Mouse (Mus musculus) neutrophil, adult 5-6 weeks (primary cell): ENCODE data around the gene AU022252. TPM values are rescaled to one million over a fixed set of nuclear protein-coding genes. Genes with fewer than 3 reads are reported as not detected.

Source experiments
- ATAC-seq: fragments of 151-379, 151-347 bp; 2 replicates; pipeline ENCODE4 v1.8.0; 2017; ENCODE audit warnings: mild to moderate bottlenecking, moderate TSS enrichment; ENCODE audit not compliant: insufficient number of reproducible peaks, poor library complexity, low FRiP score, severe bottlenecking; ENCODE audit errors: extremely low read depth
- total RNA-seq: library from RNA; stranded (forward); fragments of 200-1000 nt; gene quantifications from 2 replicates; pipeline ENCODE4 v1.2.3, GENCODE M21; 2017

The AU022252 gene
- total RNA-seq, 1 experiment from 2014 or later = 5.9 TPM

DNA sequence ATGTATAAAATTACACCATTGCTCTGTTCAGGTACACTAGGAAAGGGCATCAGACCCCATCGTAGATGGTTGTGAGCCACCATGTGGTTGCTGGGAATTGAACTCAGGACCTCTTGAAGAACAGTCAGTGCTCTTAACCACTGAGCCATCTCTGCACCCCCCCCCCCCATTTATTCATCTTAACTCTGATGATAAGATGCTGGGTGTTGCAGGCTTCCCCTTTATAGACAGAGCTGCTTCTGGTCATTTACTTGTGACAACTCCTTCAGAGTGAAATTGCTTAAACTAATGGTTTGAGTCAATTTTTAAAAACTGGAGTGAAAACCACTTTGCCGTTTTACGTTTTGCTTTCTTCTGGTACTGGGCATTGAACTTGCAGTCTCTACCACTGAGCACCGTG lies 39.8 kb downstream of the AU022252 start:
- ATAC-seq = no peak

DNA sequence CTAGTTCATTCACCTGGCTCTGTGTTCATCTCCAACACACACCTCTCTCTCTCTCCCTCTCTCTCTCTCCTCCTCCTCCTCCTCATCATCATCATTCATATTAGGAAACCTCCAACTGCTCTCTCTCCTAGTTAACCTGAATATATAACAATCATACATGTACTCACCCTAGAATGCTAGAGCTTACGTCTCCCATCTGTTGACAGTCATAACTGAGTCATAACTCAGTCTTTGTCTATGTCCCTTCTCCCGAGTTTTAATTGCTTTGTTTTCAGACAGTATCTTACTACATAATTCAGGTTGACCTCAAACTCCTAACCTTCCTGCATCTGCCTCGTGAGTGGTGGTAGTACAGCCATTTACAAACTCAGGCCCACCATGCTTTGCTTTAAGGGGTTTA lies 41.2 kb downstream of the AU022252 start:
- ATAC-seq = no peak

DNA sequence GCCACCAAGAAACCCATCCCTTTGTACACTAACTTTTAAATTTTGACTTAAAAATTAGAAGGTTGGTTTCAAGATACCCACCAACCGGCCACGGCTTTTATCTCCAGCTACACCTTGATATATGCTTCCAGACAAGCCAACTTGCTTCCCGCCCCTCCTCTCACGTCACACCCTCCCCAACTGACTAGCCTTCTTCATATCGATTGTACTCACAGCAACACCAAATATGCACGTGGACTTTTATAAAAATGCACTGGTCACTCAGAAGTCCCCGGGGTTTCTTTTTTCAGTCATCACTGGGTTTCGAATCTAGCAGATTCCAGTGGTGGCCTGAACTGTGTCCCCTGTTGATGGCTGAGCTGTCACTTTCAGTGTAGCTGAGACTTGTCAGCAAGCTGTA lies 41.9 kb downstream of the AU022252 start:
- no peak for ATAC-seq

DNA sequence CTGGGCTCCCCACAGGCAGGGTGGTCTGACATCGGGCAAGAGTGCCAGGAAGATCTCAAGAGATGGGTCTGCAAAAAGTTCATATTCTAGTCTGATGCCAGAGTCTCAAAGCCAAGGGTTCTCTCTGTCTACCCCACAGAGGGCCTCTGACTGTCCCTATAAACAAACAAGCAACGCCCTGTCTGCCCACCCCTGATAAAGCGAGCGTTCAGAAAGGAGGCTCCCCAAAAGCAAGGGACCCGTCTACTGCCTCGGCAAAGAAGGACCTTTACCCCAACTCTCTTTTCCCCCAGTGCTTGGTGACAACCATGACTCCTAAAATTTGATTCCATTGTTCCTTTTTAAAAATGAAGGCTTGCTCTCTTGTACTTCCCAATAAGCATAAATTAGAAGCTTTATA lies 42.6 kb downstream of the AU022252 start, which contains the start of gene Ermap:
TSS of gene Ermap (minus strand) at position 148 of the 400 bp plus-strand sequence.
- ATAC-seq = no peak

DNA sequence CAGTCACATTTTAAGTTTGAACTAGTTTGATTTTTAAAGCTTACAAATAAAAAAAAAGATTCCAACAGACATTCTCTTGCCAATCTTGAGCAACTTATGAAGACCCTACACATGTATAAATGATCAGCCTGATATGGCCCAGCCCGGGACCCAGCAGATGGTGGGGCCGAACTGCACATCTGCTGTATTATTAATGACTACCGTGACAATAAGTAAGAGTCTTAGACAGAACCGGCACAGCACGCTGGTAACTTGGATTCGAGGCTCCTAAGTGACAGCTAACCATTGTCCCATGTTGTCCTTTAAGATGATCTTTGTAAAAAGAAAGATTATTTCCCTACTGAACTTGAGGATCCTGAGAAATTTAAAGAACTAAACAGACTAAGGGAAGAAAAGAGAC lies 43.1 kb downstream of the AU022252 start:
- ATAC-seq = no peak

DNA sequence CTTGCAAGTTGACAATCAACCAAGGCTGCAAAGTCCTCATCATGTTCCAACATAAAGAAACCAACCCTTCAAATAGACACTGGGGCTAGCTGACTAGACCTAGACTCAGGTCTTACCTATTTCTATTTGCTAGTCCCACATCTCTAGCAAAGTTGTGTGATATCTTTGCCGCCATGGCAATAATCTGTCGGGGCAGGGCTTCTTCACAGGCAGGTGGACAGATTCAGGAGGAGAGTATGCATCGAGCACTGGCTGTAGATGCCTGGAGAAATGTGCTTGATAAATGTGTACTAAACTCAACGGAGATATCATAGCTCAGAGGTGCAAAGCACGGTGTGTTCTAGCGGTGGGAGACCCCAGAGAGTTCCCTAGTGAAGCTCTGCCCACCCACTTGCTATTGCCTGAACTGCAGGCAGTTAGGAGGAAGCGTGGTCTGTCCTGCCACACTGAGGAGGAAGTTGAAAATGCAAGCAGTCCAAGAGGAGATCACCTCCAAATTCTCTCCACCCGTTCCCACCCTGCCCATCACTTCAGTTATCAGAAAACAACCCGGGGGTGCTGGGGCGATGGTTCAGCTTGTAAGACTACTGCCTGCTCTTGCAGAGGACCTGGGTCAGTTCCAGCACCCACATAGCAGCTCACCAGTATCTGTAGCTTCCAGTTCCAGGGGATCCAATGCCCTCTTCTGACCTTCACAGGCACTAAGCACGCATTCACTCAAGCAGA lies 44.3 kb downstream of the AU022252 start:
- 0 out of 2 replicates have a peak, but pooled peaks have one; percentile 16 for ATAC-seq

DNA sequence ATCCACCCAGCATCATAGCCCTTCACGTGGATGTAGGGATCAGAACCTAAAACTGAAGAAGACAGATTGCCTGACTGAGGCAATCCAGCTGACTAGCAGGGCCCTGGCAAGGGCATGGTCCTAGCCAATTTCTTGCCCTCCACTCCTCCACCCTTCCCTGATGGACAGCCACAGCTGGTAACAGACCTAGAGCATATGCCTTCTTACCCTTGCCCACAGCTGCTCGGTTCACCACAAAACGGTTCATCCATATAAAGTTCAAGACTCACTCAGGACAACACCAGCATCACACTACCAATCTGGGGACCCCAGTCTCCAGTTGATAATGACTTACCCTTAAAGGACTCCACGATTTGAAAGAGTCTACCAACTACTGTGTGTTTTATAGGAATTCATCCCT lies 46.7 kb downstream of the AU022252 start:
- no peak for ATAC-seq

DNA sequence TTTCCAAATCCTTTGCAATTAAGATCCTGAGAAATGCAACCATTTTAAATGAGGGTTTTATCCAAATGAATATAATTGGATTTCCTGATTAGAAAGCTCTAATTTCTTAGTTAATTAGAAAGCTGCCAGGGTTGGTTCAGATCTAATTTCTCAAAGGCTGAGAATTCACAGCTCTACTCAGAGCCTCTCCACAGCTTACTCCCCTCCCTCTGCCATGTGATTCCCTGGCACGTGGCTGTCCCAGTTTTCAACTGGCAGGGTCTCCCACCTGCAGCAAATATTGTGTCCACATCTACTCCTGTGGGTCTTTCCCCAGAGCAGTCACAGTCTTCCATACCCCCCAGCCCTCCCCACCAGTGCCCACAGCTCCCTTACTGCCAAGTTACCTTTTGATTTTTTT lies 49.0 kb downstream of the AU022252 start:
- ATAC-seq = no peak

DNA sequence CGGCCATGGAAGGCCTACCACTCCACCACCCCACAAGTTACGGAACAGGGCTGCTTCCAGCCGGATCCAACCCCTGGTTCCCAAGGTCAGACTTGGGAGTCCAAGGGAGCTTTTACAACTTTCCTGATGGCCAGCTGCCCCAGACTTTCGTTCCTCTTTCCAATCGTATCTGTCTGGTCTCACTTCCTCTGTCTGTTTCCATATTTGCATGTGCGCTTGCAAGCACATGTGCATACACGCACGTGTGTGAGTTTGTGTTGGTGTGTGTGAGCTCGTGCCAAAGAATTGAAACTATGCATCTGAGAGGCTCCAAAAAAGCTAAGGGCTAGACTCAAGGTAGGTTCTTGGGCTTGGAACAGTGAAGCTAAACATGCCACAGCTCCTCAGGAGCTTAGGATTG lies 51.1 kb downstream of the AU022252 start:
- ATAC-seq = peak; percentile 91

DNA sequence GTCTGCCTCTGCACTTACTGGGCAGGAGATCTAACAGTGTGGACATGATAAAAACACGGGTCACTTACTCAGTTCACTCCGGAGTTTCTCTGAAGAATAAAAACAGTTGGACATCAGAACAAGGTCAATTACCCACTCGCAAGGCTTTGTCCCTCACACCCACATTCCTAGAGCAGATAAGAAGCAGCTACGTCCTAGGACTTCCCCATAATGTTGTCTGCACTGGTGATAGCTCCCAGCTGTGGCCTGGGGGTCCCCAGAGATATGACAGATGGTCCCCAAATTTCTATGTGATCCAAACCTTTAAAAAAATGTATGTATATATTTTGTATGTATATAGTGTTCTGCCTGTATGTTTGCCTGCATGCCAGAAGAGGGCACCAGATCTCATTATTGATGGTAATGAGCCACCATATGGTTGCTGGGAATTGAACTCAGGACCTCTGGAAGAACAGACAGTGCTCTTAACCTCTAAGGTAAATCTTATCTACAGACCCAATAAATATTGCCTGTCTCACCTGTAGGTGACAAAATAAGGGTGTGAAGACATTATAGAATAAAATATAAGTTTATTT lies 52.3 kb downstream of the AU022252 start:
- ATAC-seq = no peak

DNA sequence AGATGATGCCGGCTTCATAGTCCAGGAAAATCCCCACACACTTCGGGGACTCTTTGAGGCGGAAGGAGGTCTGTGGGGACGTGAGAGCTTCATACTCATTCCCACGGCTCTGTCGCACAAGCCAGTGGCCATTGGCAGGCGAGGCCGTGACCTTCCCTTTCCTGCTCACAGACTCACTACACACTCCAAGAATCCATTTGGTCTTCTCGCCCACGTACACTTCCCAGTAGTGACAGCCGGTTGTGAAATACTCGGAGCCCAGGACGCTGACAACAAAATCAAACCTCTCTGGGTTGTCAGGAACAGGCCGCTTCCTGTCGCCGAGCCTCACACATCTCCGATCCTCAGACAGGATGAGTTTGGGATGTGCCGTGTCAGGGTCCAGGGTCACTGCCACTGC lies 54.2 kb downstream of the AU022252 start:
- no peak for ATAC-seq

DNA sequence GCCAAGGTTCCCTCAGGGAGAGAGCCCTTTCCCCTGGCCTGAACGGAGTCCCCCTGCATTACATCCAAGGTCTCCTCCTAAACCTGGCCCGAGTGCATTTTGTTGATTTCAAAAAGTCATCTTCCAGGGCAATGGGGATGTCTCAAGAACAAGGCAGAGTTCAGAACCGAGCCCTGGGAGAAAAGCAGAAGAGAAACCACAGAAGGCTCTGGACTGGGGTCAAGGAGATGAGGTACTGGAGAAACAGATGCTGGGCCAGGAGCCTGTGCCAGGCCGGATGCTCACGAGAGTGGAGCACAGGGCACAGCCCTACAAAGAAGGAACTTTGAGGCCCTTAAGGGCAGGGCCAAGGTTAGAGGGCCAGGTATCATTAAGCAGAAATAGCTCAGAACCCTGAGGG lies 54.8 kb downstream of the AU022252 start:
- no peak for ATAC-seq

DNA sequence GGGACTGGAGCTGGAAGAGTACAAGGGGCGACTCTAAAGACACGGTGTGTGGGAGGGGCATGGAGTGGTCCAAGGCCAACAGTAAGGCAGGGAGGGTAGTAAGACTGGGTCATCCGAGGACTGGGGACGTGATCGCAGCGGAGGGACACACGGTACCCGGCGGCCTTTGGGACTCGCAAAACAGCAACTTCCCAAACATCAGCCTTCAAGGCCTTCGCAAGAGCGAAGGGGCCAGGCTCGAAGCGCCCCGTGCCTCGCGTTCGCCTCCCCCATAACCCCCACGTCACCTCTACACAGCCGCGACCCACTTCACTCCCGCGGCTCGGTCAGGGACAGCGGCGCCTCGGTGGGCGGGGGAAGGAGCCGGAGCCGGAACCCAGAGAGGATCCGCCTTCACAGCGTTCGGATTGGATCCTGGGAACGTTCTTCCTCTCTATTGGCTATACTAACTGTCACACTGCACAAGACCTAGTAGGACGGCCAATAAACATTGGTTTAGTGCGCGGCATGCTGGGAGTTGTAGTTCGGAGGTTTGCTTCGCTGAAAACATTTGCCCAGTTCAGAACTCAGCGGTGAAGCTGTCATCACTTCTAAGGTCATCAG lies 58.6 kb downstream of the AU022252 start, which contains the start of gene Zfp691:
TSS of gene Zfp691 (minus strand) at position 345 of the 603 bp plus-strand sequence.
- ATAC-seq = peak; percentile 100

DNA sequence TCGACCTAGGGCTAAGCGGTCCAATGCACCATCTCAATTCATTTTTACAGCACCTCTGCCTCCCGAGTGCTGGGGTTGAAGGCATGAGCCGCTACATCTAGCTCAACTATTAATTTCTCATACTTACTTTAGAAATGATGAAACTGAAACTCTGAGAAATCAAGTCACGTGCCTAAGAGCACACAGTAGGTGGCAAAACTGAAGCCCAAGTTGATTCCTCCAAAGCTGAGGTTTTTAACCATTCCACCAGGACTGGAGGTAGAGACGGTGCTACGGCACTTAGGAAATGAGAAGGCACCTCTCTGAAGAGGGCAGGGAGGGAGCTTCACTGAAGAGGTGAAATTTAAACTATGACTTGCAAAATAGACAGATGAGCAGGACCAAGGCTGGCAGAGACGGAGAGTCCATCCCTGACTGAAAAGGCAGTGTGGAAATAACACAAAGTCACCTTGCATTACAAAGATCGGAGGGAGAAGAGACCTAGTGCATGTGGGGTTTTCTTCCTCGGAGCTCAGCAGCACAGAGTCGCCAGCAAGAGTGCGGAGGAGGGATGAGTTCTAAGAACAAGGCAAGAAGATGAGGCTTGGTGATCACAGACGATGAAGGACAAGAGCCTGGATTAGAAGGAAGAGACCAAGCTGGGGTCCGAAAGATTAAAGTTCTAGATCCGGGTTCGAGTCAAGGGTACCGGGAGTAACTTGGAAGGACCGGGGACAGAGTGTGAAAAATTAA lies 59.4 kb downstream of the AU022252 start:
- no peak for ATAC-seq

DNA sequence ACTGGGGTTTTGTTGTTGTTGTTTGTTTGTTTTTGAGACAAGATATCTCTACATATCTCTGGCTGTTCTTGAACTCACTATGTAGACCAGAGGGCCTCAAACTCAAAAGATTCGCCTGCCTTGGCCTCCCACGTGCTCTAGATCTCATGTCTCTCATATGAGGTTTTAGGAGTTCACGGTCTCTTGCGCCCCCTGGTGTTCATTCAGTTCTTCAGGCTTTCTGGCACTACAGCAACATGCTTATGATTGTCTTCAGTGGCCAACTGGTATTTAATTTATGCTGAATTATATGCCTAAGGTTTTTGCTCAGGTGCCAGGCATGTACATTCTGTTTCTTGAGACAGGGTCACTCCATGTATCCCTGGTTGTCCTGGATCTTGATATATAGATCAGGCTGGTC lies 64.8 kb downstream of the AU022252 start:
- ATAC-seq = peak; percentile 91

DNA sequence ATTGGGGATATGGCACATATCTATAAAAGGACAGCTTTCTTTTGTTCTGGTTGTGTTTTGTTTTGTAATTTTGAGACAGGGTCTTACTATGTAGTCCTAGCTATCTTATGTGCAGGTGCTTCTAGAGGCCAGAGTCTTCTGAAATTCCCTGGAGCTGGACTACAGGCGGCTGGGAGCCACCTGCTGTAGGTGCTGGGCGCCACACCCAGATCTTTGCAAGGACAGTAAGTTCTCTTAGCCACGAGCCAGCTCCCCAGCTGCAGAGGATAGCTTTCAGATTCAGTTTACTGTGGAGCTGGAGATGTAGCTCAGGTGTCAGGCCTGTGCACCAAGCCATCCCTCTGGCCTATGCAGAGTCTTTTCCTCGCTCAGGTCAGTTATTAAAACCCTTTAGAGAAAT lies 65.4 kb downstream of the AU022252 start:
- ATAC-seq = no peak

DNA sequence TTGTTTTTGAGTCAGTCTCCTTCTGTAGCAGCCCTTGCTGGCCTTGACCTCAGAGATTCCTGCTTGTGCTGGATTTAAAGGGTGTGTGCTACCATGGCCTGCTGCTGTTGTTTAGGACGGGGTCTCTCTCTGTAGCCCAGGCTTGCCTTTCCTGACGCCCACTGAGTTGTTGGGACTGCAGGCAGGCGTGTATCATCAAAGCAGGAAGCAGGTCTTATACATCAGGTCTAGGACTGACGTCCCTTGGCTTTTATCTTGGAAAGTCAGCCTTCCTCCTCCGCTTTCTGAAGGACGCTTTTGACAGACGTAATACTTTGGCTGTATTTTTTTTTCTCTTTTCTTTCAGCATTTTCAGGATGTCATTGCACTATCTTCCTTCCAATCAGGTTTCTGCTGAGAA lies 66.6 kb downstream of the AU022252 start:
- ATAC-seq = no peak

DNA sequence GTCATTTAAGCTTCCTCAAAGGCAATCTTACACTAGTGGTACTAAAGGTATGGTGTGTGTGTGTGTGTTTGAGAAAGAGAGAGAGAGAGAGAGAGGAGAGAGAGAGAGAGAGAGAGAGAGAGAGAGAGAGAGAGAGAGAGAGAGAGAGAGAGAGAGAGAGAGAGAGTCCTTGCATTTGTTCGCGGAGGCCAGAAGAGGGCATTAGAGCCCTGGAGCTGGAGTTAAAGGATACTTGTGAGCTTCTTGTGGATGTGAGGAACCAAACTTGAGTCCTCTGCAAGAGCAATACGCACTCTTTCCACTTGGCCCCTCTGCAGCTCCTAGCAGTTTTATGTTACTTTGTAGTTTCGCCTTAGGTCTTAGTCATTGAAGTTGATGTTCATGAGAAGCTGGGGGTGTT lies 69.5 kb downstream of the AU022252 start:
- ATAC-seq = no peak

DNA sequence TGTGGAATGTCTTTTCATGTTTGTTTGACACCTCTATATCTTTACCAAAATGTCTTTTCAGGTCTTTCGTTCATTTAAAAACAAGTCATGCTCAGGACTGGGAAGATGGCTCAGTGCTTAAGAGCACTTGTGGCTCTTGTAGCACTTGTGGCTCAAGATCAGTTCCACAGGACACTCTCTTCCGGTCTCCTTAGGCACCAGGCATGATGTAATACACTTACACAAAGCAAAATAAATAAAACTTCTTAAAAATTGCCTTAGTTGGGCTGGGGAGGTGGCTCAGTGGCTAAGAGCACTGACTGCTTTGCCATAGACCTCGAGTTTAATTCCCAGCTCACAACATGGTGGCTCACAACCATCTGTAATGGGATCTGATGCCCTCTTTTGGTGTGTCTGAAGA lies 71.2 kb downstream of the AU022252 start:
- no peak for ATAC-seq

DNA sequence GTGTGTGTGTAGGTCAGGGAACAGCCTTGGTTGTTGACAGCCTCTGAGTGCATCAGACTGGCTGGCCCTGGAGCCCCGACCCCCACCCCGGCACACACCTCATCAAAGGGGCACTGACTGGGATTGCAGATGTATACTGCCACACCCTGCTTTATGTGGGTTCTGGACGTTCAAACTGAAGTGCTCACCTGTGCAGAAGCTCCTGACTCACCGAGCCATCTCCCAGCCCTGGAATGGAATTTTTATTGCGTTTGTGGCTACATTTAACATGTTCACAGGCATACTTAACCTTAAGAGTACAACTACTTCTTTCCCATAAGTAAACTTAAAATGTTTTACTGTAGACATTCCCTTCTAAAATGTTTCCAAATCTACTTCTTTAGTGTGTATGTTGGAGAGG lies 74.6 kb downstream of the AU022252 start:
- no peak for ATAC-seq
